Mouse (Mus musculus) liver, postnatal 0 days (tissue): ENCODE measurements around the gene Xkr7. TPM values are rescaled to one million over a fixed set of nuclear protein-coding genes. Genes with fewer than 3 reads are reported as not detected.
A peak's percentile ranks its signal among the peaks of the same experiment; 100 is the strongest.

Experiments
- ATAC-seq: fragments of 200-750 bp; cut with Nextera tagmentation; 2 replicates; pipeline ENCODE4 v1.8.0; 2017; ENCODE audit warnings: mild to moderate bottlenecking, moderate library complexity
- DNase-seq: peaks from one replicate; pipeline ENCODE4 v3.0.0-alpha.2; 2016
- H3K27ac ChIP-seq: fragments of 300-500 bp; sonication (generic); 2 replicates; pipeline ENCODE4 v1.5.1; 2014; ENCODE audit warnings: antibody characterized with exemption, moderate library complexity, mild to moderate bottlenecking, low read depth
- H3K27me3 ChIP-seq: fragments of 300-500 bp; sonication (generic); 2 replicates; pipeline ENCODE4 v1.6.1; 2014; ENCODE audit warnings: low read length, control low read depth, mixed read lengths; ENCODE audit not compliant: insufficient read depth
- H3K36me3 ChIP-seq: fragments of 300-500 bp; sonication (generic); replicated peaks from 2 replicates; pipeline ENCODE4 v1.6.1; 2014; ENCODE audit warnings: mild to moderate bottlenecking, control low read depth, low read length, moderate library complexity, mixed read lengths; ENCODE audit not compliant: insufficient read depth
- H3K4me1 ChIP-seq: fragments of 300-500 bp; sonication (generic); 2 replicates; pipeline ENCODE4 v1.6.1; 2014; ENCODE audit warnings: antibody characterized with exemption, mild to moderate bottlenecking, control low read depth; ENCODE audit not compliant: insufficient read depth
- H3K4me2 ChIP-seq: fragments of 300-500 bp; sonication (generic); 2 replicates; pipeline ENCODE4 v1.6.1; 2014; ENCODE audit warnings: low read depth, mild to moderate bottlenecking, low read length, moderate library complexity, mixed read lengths
- H3K4me3 ChIP-seq: fragments of 300-500 bp; sonication (generic); 2 replicates; pipeline ENCODE4 v1.5.1; 2014; ENCODE audit warnings: low read depth, low read length
- H3K9ac ChIP-seq: fragments of 300-500 bp; sonication (generic); replicated peaks from 2 replicates; pipeline ENCODE4 v1.6.1; 2014; ENCODE audit warnings: mild to moderate bottlenecking, moderate library complexity
- H3K9me3 ChIP-seq: fragments of 300-500 bp; sonication (generic); 2 replicates; pipeline ENCODE4 v1.6.1; 2016; ENCODE audit warnings: mild to moderate bottlenecking, control low read depth, low read length, mixed read lengths
- CTCF ChIP-seq: sonication (generic); IDR thresholded peaks from 2 replicates; pipeline ENCODE4 v1.5.1; 2016; ENCODE audit warnings: antibody characterized with exemption, low read depth
- EP300 ChIP-seq: IDR thresholded peaks from 2 replicates; pipeline ENCODE4 v1.6.1; 2016; ENCODE audit warnings: antibody characterized with exemption, low read depth, mild to moderate bottlenecking
- WGBS: fragments of 180-500 bp; shearing (Covaris S2); extraction: QIAGEN DNeasy Blood & Tissue Kit; methylation state at CpG from one replicate; pipeline ENCODE4 v1.1.7; 2014; ENCODE audit not compliant: insufficient replicate concordance; 5-methylcytosine and 5-hydroxymethylcytosine counted together
- polyA plus RNA-seq: library from polyadenylated mRNA; unstranded; fragments of >200 nt; fragmentation: Nextera tagmentation; extraction: Ambion mirVana; gene quantifications from 2 replicates; pipeline ENCODE4 v1.2.1, GENCODE M21; 2015

The Xkr7 gene
- polyA plus RNA-seq, 1 experiment from 2014 or later = not detected

DNA sequence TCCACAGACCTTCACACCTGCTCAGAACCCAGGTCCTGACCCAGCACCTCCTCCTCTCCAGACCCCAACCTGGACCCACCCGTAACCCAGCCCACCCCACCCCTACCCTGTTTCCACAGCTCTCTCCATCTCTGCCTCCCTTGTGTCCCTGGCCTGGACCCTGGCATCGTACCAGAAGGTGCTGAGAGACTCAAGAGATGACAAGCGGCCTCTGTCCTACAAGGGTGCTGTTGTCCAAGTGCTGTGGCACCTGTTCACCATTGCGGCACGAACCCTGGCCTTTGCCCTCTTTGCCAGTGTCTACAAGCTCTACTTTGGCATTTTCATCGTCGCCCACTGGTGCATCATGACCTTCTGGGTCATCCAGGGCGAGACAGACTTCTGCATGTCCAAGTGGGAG is 22.2 kb downstream of the Xkr7 start:
- 75% methylated on average over 8 of the region's 8 CpGs for WGBS
- Histone ChIP-seq H3K4me2 (no peak overlapping the region), H3K9me3 (no peaks in the 10 kb centered on the region), H3K4me3 (no peak overlapping the region), H3K9ac (no peak overlapping the region), H3K4me1 (peaks cover 4% of the 10 kb centered on the region; the same call in 1 of the 2 replicates), H3K36me3 (no peaks in the 10 kb centered on the region), H3K27ac (no peak overlapping the region), H3K27me3 (peaks cover 15% of the 10 kb centered on the region)
- TF ChIP-seq CTCF (no peak), EP300 (no peak)
- ATAC-seq (no peak), DNase-seq (no peak)

DNA sequence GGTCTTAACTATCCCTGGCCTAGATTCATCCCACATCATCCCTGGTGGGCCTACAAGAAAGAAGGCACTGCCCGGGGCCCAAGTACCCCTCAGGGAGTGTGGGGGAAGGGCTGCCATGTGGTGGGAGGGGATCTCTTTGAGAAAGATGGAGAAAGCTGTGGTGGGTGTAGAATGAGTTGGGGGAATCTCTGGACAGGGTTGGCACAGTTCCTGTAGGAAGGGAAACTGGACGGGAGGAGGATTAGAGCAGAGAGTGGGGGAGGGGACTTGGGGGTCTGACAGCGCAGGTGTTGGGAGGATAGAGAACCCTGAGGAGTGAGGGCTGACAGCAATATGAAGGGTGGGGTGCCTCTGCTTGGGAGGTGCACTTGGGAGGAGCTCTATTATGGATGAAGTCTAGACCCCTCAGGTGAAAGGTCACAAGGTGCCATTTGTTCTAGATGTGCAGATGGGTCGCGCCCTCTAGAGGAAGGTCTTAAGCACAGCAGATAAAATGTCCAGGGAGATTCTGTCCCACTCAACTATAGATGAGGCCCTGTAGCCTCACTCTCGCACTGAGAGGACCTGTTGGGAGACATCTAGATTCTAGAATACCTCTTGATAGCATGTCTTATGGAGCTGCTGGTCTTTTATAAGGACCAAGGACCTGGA is 23.7 kb downstream of the Xkr7 start:
- peaks cover 4% of the 10 kb centered on the region; the same call in 1 of the 2 replicates for H3K4me1 ChIP-seq
- no peak overlapping the region for H3K4me2 ChIP-seq
- H3K9ac ChIP-seq = no peak overlapping the region
- 46% methylated on average over 6 of the region's 6 CpGs for WGBS
- H3K4me3 ChIP-seq = no peak overlapping the region
- no peaks in the 10 kb centered on the region for H3K36me3 ChIP-seq
- peaks cover 15% of the 10 kb centered on the region for H3K27me3 ChIP-seq
- ATAC-seq = no peak
- DNase-seq = no peak
- TF ChIP-seq CTCF (peak; percentile 46), EP300 (no peak)
- H3K27ac ChIP-seq = no peak overlapping the region
- no peaks in the 10 kb centered on the region for H3K9me3 ChIP-seq

DNA sequence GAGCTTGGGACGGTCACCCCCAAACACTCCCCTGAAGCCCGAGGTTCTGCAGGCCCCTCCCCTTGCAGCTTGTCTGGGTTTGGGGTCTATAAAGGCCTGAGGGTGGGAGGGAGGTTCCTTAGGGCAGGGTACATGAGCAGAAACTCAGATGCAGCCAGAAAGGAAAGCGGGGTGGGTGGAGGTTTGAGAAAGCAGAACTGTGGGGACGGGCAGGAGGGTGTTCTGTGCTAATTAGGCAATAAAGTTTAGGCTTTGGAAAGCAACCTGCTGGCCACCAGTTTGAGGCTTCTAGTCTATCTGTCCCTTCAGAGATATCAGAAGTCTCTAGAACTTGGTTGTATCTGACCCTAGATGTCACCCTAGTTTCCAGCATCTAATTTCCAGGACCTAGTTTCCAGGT is 26.7 kb downstream of the Xkr7 start:
- H3K27ac ChIP-seq = no peak overlapping the region
- H3K4me3 ChIP-seq = no peak overlapping the region
- TF ChIP-seq CTCF (no peak), EP300 (no peak)
- no peaks in the 10 kb centered on the region for H3K36me3 ChIP-seq
- WGBS = 46% methylated on average over 4 of the region's 4 CpGs
- H3K27me3 ChIP-seq = peaks cover 5% of the 10 kb centered on the region; the same call in 1 of the 2 replicates
- ATAC-seq = no peak
- H3K9me3 ChIP-seq = no peaks in the 10 kb centered on the region
- no peak for DNase-seq
- H3K9ac ChIP-seq = no peak overlapping the region
- H3K4me2 ChIP-seq = no peak overlapping the region
- no peaks in the 10 kb centered on the region for H3K4me1 ChIP-seq

DNA sequence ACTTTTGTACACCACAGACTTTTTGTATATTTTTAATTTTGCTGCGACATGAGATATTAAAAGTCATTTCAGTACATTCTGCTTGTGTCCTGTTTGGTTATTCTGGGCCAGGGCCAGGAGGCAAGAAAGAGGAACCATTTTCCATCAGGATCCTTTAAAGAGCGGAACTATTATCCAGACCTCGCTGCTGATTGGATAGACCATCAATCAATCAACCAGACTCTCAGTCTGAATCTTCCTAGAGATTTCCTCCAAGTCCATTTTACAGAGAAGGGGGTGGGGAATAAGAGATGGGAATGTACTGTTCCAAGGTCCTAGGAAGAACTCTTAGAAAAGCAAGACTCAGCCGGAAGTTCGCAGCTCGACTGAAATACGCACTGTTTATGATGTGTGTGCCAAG is 28.6 kb downstream of the Xkr7 start:
- Histone ChIP-seq H3K4me1 (peaks cover 4% of the 10 kb centered on the region; the same call in 1 of the 2 replicates), H3K27me3 (no peaks in the 10 kb centered on the region), H3K4me2 (no peak overlapping the region), H3K9me3 (no peaks in the 10 kb centered on the region), H3K4me3 (no peak overlapping the region), H3K27ac (no peak overlapping the region), H3K9ac (no peak overlapping the region), H3K36me3 (no peaks in the 10 kb centered on the region)
- no peak for ATAC-seq
- 80% methylated on average over 7 of the region's 7 CpGs for WGBS
- TF ChIP-seq EP300 (no peak), CTCF (no peak)
- no peak for DNase-seq

DNA sequence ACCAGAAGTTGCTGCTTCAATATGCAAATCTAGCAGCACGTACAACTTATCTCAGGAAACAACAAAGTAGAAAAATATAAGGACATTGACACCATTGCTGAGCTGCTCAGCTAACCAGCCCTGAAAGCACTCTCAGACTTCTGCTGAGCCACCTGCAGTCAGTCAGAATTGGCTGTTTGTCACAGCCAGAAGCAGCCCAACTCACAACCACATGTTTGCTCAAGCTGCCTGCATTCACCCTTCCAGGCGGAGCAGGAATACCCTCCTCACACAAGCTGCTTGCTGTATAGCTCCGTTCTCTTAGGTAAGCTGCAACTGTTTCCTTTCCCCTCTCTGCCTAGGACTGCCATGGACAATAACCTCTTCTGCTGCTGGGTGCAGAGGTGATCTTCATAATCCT is 31.7 kb downstream of the Xkr7 start:
- TF ChIP-seq CTCF = no peak
- TF ChIP-seq EP300 = no peak
- 36% methylated on average over 3 of the region's 3 CpGs for WGBS
- H3K4me1 ChIP-seq = peaks cover 4% of the 10 kb centered on the region; the same call in 1 of the 2 replicates
- H3K27ac ChIP-seq = no peak overlapping the region
- no peak overlapping the region for H3K9ac ChIP-seq
- ATAC-seq (no peak), DNase-seq (no peak)
- no peaks in the 10 kb centered on the region for H3K27me3 ChIP-seq
- H3K4me2 ChIP-seq = no peak overlapping the region
- H3K36me3 ChIP-seq = no peaks in the 10 kb centered on the region
- H3K4me3 ChIP-seq = no peak overlapping the region
- H3K9me3 ChIP-seq = no peaks in the 10 kb centered on the region

DNA sequence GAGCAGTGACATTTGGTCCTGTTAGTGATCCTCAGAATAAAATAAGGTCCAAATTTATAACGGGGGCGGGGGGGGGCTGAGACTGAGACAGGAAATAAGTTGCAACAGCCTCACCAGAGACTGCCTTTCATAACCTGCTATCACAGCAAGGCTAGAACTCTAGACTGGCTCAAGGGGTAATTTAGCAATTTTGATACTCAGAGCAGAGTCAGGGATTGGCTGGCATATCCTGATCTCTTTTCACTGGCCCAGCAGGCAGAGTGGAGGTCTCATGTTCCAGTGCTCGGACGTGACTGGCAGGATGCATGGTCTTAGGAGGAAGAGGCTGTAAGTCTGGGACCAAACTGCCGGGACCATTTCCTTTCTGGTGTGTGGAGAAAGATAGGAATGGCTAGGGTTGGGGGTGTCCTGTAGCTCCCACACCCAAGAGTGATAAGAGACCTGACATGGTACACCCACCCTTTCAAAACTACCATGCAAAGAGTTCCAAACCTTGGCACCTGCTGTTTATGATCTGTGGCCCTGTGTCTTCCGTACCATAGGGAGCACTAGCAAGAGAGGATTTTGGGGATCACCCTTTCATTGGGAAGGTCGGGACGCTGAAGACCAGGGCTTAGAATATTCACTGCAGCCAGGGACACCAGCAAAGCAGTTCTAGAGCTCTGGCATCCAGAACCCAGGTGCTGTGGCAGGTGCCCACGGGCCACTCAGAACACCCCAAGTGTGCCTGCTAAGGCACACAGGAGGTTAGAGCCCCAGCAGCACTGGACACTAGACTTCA is 32.7 kb downstream of the Xkr7 start:
- WGBS = 53% methylated on average over 9 of the region's 9 CpGs
- Histone ChIP-seq H3K9ac (no peak overlapping the region), H3K27ac (no peak overlapping the region), H3K4me3 (no peak overlapping the region), H3K9me3 (no peaks in the 10 kb centered on the region), H3K36me3 (no peaks in the 10 kb centered on the region), H3K4me2 (no peak overlapping the region), H3K4me1 (peaks cover 4% of the 10 kb centered on the region; the same call in 1 of the 2 replicates), H3K27me3 (no peaks in the 10 kb centered on the region)
- ATAC-seq (no peak), DNase-seq (no peak)
- no peak for TF ChIP-seq EP300
- TF ChIP-seq CTCF = no peak
